Mouse (Mus musculus): ENCODE results near the gene Prdm11.

DNA sequence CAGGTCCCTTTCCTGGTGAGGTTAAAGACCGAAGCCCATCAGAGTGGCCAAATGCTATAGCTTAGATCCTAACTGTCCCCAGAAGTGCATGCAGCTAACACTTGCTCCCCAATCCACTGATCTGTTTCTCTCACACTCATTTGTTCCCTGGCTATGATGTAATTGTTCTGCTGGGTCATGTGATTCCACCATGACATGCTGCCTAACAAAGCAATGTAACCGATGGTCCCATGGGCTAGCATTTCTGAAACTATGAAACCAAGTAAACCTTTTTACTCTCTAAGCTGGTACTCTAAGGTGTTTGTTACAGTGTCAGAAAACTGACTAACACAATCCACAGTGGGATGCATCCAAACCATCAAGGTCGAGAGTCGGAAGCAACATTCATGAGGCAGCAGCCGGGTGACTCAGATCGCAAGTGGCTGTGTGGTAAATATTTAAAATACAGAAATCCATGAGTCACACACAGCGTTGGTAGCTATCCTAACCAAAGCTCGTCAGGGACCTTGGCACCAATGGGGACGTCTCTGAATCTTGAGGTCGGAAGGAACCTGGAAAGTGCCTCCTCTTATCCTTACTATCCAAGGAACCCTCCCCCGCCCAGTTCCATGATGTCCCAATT is 100.7 kb downstream of the Prdm11 start:
- TF ChIP-seq POLR2A (IDR thresholded peaks at IDR 0.05; ENCODE audit: control insufficient read depth, low read depth, low read length): no peak
- no peak for TF ChIP-seq CTCF (IDR thresholded peaks at IDR 0.05; ENCODE audit: control insufficient read depth, insufficient read depth, insufficient replicate concordance, low read depth, low read length)

All from testis, adult 2 months (tissue).